Mouse (Mus musculus): ENCODE results near the gene Larp6.
A peak's percentile ranks its signal among the peaks of the same experiment; 100 is the strongest.

Larp6 gene

GRCm38 (mm10) chr9:60715271-60715670, 2.5 kb downstream of the Larp6 start:
- DNase-seq, result peak in 1 of 2 experiments; percentile 17

GRCm38 (mm10) chr9:60715828-60716227, 3.0 kb downstream of the Larp6 start:
- peak in 1 of 2 experiments; percentile 40 for DNase-seq

- peak; percentile 78 to 83 for DNase-seq
Measured at GRCm38 (mm10) chr9:60718284-60718683, 5.5 kb downstream of the Larp6 start.

- no peak for DNase-seq
Measured at GRCm38 (mm10) chr9:60719687-60720086, 6.9 kb downstream of the Larp6 start.

- DNase-seq, result no peak
Measured at GRCm38 (mm10) chr9:60724968-60725367, 12.2 kb downstream of the Larp6 start.

GRCm38 (mm10) chr9:60734321-60734720, 21.5 kb downstream of the Larp6 start:
- no peak for DNase-seq

GRCm38 (mm10) chr9:60739126-60739525, 26.3 kb downstream of the Larp6 start:
- peak; percentile 52 to 64 for DNase-seq

- no peak for DNase-seq
Measured at GRCm38 (mm10) chr9:60741436-60741835, 28.6 kb downstream of the Larp6 start.

- DNase-seq, result peak; percentile 82 to 87
Measured at GRCm38 (mm10) chr9:60742516-60742915, 29.7 kb downstream of the Larp6 start.

GRCm38 (mm10) chr9:60743180-60743900, 30.6 kb downstream of the Larp6 start:
- DNase-seq, result peak; percentile 82 to 86

- peak; percentile 81 to 86 for DNase-seq
Measured at GRCm38 (mm10) chr9:60744171-60744969, 31.6 kb downstream of the Larp6 start.

GRCm38 (mm10) chr9:60744971-60745370, 32.2 kb downstream of the Larp6 start:
- peak; percentile 23 to 43 for DNase-seq

- DNase-seq, result no peak
Measured at GRCm38 (mm10) chr9:60746561-60746960, 33.8 kb downstream of the Larp6 start.

- no peak for DNase-seq
Measured at GRCm38 (mm10) chr9:60747672-60748071, 34.9 kb downstream of the Larp6 start.

GRCm38 (mm10) chr9:60748191-60748590, 35.4 kb downstream of the Larp6 start:
- DNase-seq, result no peak

GRCm38 (mm10) chr9:60749105-60749504, 36.3 kb downstream of the Larp6 start:
- peak in 1 of 2 experiments; percentile 36 for DNase-seq

GRCm38 (mm10) chr9:60751098-60751497, 38.3 kb downstream of the Larp6 start:
- no peak for DNase-seq

- DNase-seq, result no peak
Measured at GRCm38 (mm10) chr9:60751971-60752370, 39.2 kb downstream of the Larp6 start.

- DNase-seq, result no peak
Measured at GRCm38 (mm10) chr9:60752636-60753035, 39.8 kb downstream of the Larp6 start.

- peak; percentile 85 to 89 for DNase-seq
Measured at GRCm38 (mm10) chr9:60756258-60756657, 43.5 kb downstream of the Larp6 start.

GRCm38 (mm10) chr9:60756866-60757740, 44.3 kb downstream of the Larp6 start:
- peak; percentile 52 to 62 for DNase-seq

GRCm38 (mm10) chr9:60757817-60758216, 45.0 kb downstream of the Larp6 start:
- DNase-seq, result no peak

- DNase-seq, result peak; percentile 44 to 53
Measured at GRCm38 (mm10) chr9:60759436-60760007, 46.7 kb downstream of the Larp6 start.
